Mouse (Mus musculus) spleen, postnatal 10 days (tissue): Measurements from ENCODE around the gene Rundc3a.

Experiments used
- DNase-seq, 2 experiments: peaks; one replicate each; pipeline ENCODE4 v3.0.0; 2021 to 2022; ENCODE audit warnings: low spot score in 2 of 2

Gene Rundc3a

GRCm38 (mm10) chr11:102432896-102433295 is 39.7 kb downstream of the Rundc3a start:
- no peak for DNase-seq

- no peak for DNase-seq
Observed at GRCm38 (mm10) chr11:102433866-102434265, 40.7 kb downstream of the Rundc3a start.

GRCm38 (mm10) chr11:102434406-102434805 is 41.2 kb downstream of the Rundc3a start:
- peak; percentile 87 to 92 for DNase-seq

GRCm38 (mm10) chr11:102434816-102435705 is 41.9 kb downstream of the Rundc3a start:
- DNase-seq = no peak

- DNase-seq = no peak
Observed at GRCm38 (mm10) chr11:102435754-102436470, 42.7 kb downstream of the Rundc3a start.

GRCm38 (mm10) chr11:102436471-102436790 is 43.2 kb downstream of the Rundc3a start:
- DNase-seq = no peak

- DNase-seq = peak in 1 of 2 experiments; percentile 57
Observed at GRCm38 (mm10) chr11:102437120-102438061, 44.2 kb downstream of the Rundc3a start.

GRCm38 (mm10) chr11:102438212-102439092 is 45.2 kb downstream of the Rundc3a start:
- DNase-seq = peak; percentile 60 to 83

- DNase-seq = no peak
Observed at GRCm38 (mm10) chr11:102439093-102440082, 46.2 kb downstream of the Rundc3a start.

- DNase-seq = no peak
Observed at GRCm38 (mm10) chr11:102440255-102440654, 47.1 kb downstream of the Rundc3a start.

- no peak for DNase-seq
Observed at GRCm38 (mm10) chr11:102441434-102441833, 48.2 kb downstream of the Rundc3a start.

- DNase-seq = no peak
Observed at GRCm38 (mm10) chr11:102442089-102442488, 48.9 kb downstream of the Rundc3a start.

GRCm38 (mm10) chr11:102443740-102444139 is 50.5 kb downstream of the Rundc3a start:
- DNase-seq = no peak

GRCm38 (mm10) chr11:102444321-102444720 is 51.1 kb downstream of the Rundc3a start:
- DNase-seq = no peak

GRCm38 (mm10) chr11:102444781-102445180 is 51.6 kb downstream of the Rundc3a start:
- no peak for DNase-seq

- no peak for DNase-seq
Observed at GRCm38 (mm10) chr11:102445264-102445890, 52.2 kb downstream of the Rundc3a start.

- no peak for DNase-seq
Observed at GRCm38 (mm10) chr11:102445891-102446361, 52.7 kb downstream of the Rundc3a start.

GRCm38 (mm10) chr11:102446581-102447461 is 53.6 kb downstream of the Rundc3a start:
- DNase-seq = peak in 1 of 2 experiments; percentile 23
